Mouse (Mus musculus) MEL (cell line): Measurements from ENCODE around the gene Rgcc.
A peak's percentile ranks its signal among the peaks of the same experiment; 100 is the strongest.

Experiments used
- CTCF ChIP-seq, 3 experiments: IDR thresholded peaks in 2 of 3; conservative IDR thresholded peaks in 1 of 3; 2 replicates each; pipeline ENCODE4 v1.5.1; 2011 to 2012; ENCODE audit warnings: low read length in 3 of 3, low read depth in 2 of 3, mild to moderate bottlenecking in 2 of 3, improper control_type of control experiment in 1 of 3, inconsistent platforms in 1 of 3, mixed read lengths in 1 of 3, moderate library complexity in 1 of 3; ENCODE audit not compliant: control insufficient read depth in 1 of 3, insufficient read depth in 1 of 3, poor library complexity in 1 of 3, severe bottlenecking in 1 of 3
- EP300 ChIP-seq, 2 experiments: IDR thresholded peaks; 2 replicates each; pipeline ENCODE4 v1.6.1; 2011; ENCODE audit warnings: improper control_type of control experiment in 2 of 2, low read length in 2 of 2, low read depth in 1 of 2, mild to moderate bottlenecking in 1 of 2
- GATA1 ChIP-seq: IDR thresholded peaks from 2 replicates; pipeline ENCODE4 v1.6.1; 2011; ENCODE audit warnings: low read depth, low read length, improper control_type of control experiment
- POLR2A ChIP-seq, 2 experiments: IDR thresholded peaks; 2 replicates each; pipeline ENCODE4 v1.6.1; 2011 to 2012; ENCODE audit warnings: low read length in 2 of 2, mild to moderate bottlenecking in 2 of 2, control low read depth in 1 of 2, improper control_type of control experiment in 1 of 2, low read depth in 1 of 2, moderate library complexity in 1 of 2; ENCODE audit not compliant: control insufficient read depth in 1 of 2, insufficient read depth in 1 of 2, poor library complexity in 1 of 2
- TAL1 ChIP-seq: IDR thresholded peaks from 2 replicates; pipeline ENCODE4 v1.6.1; 2012; ENCODE audit warnings: mild to moderate bottlenecking, inconsistent platforms, low read length, moderate library complexity, mixed read lengths
- TCF12 ChIP-seq: IDR thresholded peaks from 2 replicates; pipeline ENCODE4 v1.6.1; 2014; ENCODE audit warnings: low read depth, mild to moderate bottlenecking, inconsistent platforms, low read length, improper control_type of control experiment, moderate library complexity
- UBTF ChIP-seq: IDR thresholded peaks from 2 replicates; pipeline ENCODE4 v1.6.1; 2012; ENCODE audit warnings: low read depth, mild to moderate bottlenecking, inconsistent platforms, low read length, improper control_type of control experiment, moderate library complexity, borderline replicate concordance; ENCODE audit not compliant: insufficient read depth

DNA sequence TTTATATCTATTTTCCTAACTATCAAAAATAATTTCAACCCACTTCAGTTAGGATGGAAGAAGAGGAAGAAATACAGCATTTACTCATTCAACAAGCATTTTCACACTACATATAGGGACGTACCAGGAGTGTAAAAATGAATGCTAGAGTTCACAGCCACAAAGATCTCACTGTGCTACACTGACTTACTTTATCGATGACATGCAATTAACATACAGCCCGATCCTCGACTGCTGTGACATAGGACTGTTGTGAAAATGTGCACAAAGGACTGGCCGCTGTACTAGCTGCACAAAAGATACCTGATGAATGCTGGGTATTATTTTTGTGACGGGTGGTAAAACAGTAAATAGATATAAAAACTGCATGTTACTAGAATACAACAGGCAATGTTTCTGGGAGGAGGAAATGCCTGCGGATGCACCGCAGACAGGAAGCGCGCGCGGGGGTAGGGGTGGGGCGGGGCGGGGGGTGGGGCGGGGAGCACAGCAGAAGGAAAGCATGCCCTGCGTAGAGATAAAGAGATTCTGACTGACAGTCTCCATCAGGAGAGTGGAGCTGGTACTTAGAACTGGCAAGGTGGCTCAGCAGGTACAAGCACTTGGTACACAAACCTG, 29.6 kb upstream of the Rgcc start:
- TF ChIP-seq EP300 (IDR thresholded peaks at IDR 0.05; ENCODE audit: low read depth in 1 of 2, low read length in 2 of 2): peak; percentile 29 to 32; a peak in 3 of 4 replicates
- no peak for TF ChIP-seq POLR2A (IDR thresholded peaks at IDR 0.05; ENCODE audit: control insufficient read depth in 1 of 2, insufficient read depth in 1 of 2, low read depth in 1 of 2, low read length in 2 of 2, poor library complexity in 1 of 2)
- TF ChIP-seq UBTF: no peak
- TF ChIP-seq GATA1: no peak
- TF ChIP-seq TAL1: no peak
- no peak for TF ChIP-seq CTCF (IDR thresholded peaks at IDR 0.05 in 2 of 3, conservative IDR thresholded peaks at IDR 0.05 in 1 of 3; ENCODE audit: control insufficient read depth in 1 of 3, insufficient read depth in 1 of 3, low read depth in 2 of 3, low read length in 3 of 3, poor library complexity in 1 of 3, severe bottlenecking in 1 of 3)
- TF ChIP-seq TCF12: peak; percentile 43; the same call in 1 of the 2 replicates
